Mouse (Mus musculus): Measurements from ENCODE around the gene Scd2. TPM values are rescaled to one million over a fixed set of nuclear protein-coding genes. Genes with fewer than 3 reads are reported as not detected.
A peak's percentile ranks its signal among the peaks of the same experiment; 100 is the strongest.
"Not testable (repeated sequence)": the region's sequence is repeated elsewhere in the genome, so short reads cannot be mapped to it uniquely, and the experiment has no call there.

Scd2 gene
- total RNA-seq, 2 experiments from 2014 or later = 30.3 to 34.6 TPM

DNA sequence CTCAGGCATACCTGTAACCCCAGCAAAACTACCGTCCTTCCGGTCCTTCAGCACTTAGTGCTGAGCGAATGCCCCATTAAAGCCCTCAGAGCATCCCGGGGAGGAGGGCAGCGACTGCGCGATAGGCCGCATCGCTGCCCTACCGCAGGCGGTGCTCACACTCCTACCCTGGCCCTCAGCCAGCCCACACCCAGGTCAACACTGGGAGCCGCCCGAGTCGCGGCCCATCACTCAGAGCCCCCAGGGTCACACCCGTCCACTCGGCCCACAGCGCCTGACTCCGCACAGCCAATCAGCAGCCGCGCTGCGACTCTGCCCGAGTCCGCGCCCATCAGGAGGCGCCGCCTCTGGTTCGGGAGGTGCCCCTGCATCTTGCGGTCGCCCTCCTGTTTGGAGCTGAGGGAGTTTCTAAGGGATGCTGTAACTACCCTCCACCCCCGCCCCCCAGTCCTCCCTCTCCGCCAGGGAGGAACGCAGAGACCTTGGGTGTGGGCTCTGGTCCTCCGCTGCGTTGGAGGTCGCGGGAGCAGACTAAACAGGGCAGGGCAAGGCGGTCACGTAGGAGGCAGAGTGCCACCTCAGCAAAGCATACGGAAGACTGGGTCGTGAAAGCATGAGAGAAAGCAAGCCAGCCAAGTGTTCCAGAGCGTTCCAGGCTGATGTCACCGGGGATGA lies 26.5 kb upstream of the Scd2 start:
- DNase-seq = peak; percentile 87 to 89
- intact Hi-C loops (cut with DNase I) = loop anchor here (1.0 to 2.0 kb wide), 2 partner anchors 18 to 27 kb away; no protein-coding TSS in a partner anchor

DNA sequence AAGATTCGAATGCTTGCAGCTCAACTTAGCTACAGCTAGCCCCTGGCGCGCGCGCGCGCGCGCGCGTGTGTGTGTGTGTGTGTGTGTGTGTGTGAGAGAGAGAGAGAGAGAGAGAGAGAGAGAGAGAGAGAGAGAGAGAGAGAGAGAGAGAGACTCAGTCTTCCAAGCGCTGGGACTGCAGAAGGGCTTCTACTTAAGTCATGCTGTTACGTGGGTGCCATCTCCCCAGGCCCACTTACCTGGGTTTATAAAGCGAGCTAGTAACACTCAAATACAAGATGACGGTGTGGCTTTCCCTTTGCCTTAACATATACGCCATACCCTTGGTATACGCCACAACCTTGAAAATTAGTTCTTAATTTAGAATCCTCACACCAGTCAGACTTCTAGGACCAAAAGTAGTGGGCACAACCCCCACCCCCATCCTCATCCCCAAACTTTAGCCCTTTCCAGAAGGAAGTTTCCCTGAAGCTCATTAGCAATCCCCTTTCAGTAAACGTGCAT lies 25.9 kb upstream of the Scd2 start:
- DNase-seq = no peak
- intact Hi-C loops (cut with DNase I) = loop anchor here (1.0 to 2.0 kb wide), 2 partner anchors 19 to 27 kb away; no protein-coding TSS in a partner anchor

DNA sequence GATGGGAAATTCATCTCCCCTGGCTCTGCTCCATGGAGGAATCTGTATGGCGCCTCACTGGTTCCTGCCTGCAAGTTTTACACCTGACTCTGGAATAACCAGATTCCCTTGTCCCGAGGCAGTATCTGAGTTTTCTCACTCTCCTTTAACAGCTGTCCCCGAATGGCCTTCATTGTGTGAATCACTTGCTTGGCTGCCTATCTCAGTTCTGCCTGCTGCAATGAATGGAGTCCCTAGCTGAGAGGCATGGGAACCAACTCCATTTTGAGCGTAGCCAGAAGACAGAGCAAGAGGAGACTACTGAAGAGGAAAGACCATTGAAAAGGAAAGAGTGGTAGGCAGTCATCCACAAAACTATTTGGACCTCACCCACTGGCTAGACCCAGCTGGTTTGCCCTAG lies 19.8 kb upstream of the Scd2 start:
- no peak for DNase-seq
- intact Hi-C loops (cut with DNase I) = no loop called here

DNA sequence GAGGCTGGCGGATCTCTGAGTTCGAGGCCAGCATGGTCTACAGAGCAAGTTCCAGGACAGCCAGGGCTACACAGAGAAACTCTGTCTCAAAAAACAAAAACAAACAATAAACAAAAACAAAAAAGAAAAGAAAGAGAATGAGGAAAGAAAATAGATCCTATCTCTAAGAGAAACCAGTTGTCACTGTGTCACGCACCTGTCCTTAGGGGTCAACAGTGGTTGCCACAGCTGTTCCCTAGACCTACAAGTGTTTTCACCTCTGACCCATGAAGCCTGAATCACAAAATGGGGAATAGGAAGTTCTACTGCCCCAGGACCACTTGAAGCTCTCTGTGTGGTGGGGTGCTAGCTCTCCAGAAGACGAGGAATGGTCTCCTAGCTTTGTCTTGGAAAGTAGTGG lies 19.0 kb upstream of the Scd2 start:
- DNase-seq = no peak
- intact Hi-C loops (cut with DNase I) = no loop called here

DNA sequence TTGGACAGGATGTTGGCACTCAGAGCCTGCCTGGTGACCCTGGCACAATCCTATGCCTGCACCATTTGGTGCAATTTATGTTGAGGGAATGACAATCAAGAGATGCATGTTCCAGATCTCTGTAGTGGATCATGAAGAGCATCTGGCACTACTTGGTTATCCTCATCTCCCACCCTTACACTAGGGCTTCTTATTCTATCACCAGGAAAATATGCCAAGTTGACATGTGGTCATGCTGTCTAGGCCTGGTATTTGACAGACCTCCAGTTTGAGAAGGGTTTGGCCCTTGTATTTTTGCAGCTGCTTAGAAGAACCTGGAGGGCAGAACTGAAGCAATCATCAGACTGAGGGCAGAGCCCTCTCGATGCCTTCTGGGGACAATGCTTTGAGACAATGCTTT lies 18.1 kb upstream of the Scd2 start:
- no peak for DNase-seq
- intact Hi-C loops (cut with DNase I) = no loop called here

DNA sequence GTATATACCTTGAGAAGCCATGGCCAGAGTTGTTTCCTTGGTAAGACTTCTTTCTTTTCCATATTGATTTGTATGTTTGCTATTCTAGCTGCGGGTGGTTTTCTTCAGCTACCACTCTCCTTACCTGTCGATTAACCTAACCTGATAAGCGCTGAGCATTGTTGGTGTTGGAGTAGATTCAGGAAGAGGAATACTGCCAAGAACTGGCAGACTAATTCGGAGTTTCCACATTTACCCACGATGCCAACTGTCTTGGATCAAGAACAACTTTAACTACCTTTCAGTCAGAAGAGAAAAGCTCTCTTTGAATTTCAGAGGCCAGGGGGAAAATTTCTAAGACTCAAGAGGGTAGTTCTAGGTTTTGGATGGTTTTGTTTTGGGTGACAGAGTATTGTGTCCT lies 16.6 kb upstream of the Scd2 start:
- DNase-seq = no peak
- intact Hi-C loops (cut with DNase I) = no loop called here

DNA sequence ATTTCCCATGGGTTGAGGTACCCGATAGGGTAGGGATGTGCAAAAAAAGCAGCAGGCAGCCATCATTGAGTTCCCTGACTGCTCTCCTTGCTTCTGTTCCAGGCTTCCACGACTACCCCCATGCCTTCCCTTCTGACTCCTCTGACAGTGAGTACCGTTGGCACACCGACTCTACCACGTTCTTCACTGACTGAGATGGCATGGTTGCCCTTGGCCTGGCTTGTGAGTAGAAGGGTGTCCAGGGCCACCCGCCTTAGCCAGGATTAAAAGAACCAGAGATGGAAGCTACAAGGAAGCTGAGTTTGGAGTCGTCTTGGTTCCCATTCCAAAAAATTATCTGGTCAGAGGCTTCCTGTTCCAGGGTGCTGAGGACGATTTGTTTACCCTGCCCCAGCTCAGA lies 15.5 kb upstream of the Scd2 start:
- intact Hi-C loops (cut with DNase I) = no loop called here

DNA sequence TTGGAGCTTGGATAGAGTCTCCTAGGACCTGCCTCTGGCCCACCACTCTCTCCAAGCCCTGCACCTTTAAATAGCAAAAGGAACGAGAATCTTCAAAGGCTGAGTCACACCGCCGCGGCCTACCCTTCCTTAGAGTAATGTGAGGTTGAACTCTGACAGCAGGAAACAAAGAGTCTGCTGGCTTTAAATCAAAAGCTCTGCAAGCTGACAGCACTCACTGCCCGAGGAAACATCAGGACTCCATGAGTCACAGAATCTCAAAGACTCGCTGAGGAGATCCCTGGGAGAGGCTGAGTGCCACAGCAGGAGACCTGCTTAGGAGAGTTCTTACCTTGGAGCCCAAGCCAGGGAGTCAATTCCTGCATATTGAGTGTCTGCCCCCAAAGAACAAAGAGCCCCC lies 12.7 kb upstream of the Scd2 start:
- peak; percentile 48 to 58 for DNase-seq
- intact Hi-C loops (cut with DNase I) = no loop called here

More for the DNA sequence above, 15.5 kb upstream of the Scd2 start:
- no peak for DNase-seq

DNA sequence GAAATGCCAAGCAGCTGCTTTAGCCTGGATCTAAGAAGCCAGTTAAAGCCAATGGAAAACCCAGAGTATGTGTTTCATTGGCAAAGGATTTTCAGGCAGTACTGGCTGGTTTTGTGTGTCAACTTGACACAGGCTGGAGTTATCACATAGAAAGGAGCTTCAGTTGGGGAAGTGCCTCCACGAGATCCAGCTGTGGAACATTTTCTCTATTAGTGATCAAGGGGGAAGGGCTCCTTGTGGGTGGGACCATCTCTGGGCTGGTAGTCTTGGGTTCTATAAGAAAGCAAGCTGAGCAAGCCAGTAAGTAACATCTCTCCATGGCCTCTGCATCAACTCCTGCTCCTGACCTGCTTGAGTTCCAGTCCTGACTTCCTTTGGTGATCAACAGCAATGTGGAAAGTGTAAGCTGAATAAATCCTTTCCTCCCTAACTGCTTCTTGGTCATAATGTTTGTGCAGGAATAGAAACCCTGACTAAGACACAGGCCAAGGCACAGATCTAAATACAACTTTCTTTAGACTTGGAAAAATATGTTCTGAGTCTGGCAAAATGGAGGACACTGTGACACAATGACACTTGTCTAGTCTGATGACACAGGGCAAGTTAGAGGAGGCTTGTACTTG lies 11.5 kb upstream of the Scd2 start:
- DNase-seq; intact Hi-C loops (cut with DNase I): not testable (repeated sequence)

DNA sequence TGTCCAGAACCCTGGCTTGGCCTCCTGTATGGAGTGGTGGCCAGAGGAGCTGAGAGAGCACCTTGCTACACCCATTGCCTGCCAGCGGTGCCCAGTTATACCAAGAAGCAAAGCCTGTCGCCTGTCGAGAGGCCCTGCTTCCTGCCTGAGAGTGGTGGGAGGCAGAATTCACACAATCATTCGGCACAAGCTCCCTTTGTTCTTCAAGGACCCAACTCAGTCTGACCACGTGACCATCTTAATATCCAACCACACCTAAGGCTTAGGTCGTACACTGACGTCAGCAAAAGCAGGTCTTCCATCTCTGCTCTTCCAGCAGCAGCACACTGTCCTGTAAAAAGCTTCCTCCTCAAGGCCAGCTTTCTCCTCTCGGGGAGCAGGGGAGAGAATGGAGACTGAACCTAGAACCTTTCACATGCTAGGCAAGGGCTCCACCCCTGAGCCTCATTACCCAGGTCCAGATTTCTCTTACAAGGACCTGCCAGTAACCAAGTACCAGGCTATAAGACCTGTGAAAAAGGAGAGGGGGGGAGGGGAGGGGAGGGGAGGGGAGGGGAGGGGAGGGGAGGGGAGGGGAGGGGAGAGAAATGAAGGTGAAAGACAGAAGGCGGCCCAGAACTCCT lies 10.8 kb upstream of the Scd2 start:
- DNase-seq = no peak
- intact Hi-C loops (cut with DNase I) = no loop called here

DNA sequence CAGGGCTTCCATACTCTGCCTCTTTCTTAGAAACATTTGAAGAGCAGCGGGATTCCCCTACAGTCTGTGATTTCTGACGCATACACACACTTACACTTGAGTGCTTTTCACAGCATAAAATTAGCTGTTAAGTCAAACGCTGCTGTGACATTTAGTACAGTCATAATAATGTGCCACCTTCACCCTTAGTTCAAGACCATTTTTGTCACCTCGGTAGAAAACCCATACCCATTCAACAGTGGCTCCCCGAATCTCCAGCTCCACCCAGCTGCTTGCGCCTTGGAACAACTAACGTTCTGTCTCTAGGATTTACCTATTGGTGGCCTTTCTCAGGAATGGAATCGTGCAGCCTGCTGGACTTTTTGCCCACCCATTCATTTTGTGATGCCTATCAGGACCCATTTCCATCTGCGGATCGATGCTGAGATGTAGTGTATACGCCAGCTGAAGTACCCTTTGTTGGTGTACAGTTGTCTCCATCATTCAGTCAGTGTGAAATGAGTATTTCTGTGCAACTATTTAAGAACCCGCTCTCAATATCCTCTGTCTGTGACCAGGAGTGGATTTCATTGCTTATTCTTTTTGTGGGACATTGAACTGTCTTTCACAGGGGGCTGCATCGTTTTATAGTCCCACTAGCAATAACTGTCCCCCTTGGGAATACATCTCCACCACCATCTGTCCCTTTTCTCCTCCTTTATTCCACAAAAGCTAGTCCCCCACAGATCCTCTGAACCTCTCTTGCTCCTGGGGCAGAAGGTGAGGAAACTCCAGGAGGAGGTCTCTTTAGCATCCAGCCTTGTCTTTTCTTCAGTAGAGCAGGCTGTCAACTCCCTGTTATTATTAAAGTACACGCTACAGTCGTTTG lies 10.1 kb upstream of the Scd2 start:
- intact Hi-C loops (cut with DNase I) = no loop called here
- no peak for DNase-seq

DNA sequence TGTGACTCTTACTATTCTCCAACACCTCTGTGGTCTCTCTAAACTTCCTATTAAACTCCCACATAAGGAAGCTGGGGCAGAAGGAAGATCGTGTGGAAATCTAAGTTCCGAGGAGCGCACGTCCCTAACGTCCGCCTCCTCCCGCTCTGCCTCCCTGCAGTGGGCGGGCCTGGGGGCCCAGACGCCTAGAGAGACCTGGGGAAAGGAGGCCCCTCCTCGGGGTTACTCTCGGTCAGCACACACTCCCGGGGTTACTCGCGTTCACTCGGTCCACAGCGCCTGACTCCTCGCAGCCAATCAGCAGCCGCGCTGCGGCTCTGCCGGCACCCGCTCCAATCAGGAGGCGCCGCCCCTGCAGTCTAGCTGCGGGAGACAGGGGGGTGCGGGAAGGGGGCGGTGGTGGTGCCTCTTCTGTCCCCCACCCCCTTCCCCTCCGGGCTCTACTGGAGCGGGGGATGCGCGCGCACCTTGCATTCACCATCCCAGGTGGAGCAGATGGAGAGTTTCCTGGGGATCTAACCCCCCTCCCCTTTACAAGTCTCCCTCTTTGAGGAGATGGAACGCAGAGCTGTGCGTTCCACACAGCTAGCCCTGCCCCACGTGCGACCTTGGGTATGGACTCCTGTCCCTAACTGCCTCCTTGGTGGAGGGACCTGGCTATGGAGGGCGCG lies 9.3 kb upstream of the Scd2 start:
- DNase-seq = peak; percentile 91 to 92
- intact Hi-C loops (cut with DNase I) = no loop called here

DNA sequence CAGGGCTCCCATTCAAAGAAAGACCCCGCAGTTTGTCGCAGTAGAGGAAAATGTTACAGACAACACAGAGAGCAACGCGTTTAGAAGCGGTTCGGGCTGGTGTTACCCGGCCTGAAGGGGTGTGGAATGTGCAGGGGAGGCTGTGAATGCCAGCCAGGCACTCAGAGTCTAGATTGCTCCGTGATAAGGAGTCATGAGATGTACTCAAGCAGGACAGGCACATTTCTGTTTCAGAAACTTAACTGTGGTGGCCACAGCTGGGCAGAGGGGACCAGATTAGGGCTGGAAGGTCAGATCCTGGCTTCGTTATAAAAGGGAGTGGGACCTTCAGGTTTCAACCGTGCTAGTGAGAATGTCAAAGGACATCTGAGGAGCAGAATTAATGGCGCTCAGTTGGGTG lies 8.8 kb upstream of the Scd2 start:
- intact Hi-C loops (cut with DNase I) = no loop called here
- peak in 1 of 2 experiments; percentile 51 for DNase-seq

DNA sequence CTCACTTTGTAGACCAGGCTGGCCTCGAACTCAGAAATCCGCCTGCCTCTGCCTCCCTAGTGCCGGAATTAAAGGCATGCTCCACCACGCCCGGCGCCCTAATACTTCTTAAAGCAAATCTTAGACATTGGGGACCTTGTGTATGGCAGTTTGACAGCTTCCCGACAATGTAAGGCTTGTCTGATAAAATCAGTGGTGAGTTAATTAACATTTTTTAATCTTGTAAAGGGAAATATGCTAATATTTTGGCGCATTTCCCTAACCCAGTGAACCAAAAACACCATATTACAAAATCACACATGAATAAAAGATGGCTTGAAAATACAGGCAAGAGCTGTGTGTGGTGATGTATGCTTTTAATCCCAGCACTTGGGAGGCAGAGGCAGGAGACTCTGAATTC lies 7.9 kb upstream of the Scd2 start:
- DNase-seq = no peak
- intact Hi-C loops (cut with DNase I) = no loop called here

DNA sequence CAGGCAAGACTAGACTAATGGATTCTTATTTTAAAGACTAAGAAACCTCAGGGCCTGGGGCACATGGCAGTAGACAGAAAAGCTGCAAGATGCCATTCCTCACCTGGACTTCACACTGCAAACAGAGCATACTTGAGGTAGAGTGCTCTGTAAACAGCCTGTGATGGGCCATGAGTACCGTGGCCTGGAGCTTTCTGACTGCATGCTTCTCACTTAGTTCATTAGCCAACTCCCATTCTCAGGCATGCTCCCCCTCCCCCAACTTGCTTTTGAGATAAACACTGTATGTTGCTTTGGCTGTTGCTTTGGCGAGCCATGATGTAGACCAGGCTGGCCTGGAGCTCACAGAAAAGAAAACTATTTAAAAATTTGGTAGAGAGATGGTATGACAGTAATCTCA lies 7.4 kb upstream of the Scd2 start:
- DNase-seq = no peak
- intact Hi-C loops (cut with DNase I) = no loop called here

DNA sequence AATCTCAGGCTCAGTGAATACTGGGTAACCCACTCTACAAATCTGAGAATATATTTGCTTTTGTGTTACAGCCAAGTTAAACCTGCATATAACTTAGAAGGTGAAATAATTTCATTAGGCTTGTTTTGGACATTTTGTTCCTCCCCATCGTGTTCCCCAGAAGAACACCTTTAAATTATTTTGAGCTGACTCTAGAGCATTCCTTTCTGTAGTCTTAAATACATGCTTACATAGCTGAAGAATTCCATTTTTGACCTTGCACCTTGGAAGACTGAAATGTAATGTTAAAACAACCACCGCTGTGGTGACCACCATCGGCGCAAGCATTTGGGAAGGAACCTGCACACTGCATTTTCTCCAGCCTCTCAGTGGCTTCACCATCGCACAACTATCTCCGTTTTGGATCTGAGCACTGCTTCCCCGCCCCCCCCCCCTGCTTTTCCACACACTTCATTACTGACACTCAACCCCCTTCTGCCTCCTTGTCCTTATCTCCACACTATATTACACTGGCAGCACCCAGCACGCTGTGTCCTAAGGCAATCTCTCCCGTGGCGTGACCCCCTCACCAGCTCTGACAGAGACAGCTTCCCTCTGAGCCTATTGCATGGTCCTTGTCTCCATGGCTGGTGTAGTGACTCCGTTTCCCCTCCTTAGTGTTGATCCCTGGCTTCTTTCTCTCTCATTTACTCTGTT lies 5.9 kb upstream of the Scd2 start:
- no peak for DNase-seq
- intact Hi-C loops (cut with DNase I) = no loop called here

DNA sequence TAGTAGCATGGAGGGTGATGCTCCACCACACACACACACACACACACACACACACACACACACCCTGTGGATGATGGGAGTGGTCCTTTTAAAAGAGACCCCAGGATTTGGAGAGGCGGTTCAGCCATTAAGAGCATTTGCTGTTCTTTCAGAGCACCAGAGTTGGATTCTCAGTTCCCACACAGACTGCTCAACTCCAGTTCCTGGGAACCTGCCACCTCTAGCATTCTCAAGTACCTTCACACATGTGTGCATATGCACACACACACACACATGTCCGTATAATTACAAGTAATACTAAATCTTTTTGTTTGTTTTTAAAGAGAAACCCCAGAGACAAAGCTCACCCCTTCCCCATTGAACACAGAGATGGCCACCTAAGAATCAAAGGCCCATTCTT lies 1.4 kb upstream of the Scd2 start:
- DNase-seq = no peak
- intact Hi-C loops (cut with DNase I) = no loop called here

DNA sequence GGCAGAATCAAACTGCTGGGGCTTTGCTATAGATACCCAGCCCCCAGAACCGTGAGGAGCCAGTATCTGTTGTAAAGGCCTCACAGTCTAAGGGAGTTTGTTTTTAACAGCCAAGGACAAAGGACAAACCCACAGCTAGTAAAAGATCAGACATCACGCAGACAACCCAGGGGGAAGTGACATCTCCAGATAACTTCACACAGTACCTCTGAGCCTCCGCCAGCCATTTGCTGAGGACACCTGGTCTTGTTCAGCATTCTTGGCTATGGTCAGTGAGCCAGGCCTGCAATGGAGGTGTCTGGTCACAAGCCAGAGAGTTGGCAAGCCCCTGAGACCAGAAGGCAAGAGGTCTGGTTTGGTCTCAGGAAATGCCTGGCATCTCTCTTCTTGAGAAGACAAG lies 991 bp upstream of the Scd2 start:
- intact Hi-C loops (cut with DNase I) = no loop called here
- no peak for DNase-seq

DNA sequence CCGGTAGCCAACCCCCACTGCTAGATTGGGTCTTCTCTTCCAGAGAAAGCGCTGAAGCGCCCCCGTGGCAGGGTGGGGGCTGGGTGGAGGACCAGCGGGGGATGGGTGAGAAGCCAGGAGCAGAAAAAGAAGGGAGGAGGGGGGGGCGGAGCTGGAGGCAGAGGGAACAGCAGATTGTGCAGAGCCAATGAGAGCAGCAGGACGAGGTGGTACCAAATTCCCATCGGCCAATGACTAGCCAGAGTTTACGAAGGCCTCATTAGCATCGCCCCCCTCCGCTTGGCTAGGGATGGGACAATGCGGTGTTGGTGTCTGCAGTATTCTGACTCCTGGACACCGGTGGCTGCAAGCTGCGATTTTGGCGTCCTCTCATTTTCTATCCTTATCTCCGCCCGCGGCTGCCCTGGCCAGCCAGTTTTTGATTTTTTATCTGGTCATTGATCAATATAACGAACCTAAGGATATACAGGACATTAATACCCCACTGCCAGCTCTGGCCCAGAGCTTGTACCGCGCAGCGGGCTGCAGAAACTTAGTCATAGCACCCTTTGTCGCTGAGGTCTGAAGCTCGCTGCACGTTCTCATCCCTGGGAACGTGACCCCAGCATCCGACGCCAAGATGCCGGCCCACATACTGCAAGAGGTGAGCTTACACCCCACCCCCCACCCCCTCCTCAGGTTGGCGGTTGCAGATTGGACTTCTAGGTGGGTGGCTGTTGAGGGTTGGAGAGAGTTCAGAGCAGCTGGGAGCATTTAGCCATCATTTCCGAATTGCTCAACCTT lies 486 bp downstream of the Scd2 start:
- DNase-seq = peak; percentile 90 to 92
- intact Hi-C loops (cut with DNase I) = loop anchor here (1.0 to 2.0 kb wide), 2 partner anchors 27 to 99 kb away; no protein-coding TSS in a partner anchor
